9 mouse cellular contexts compared by ENCODE assay signal in genomic region chrX:140280016-140280415, GRCm38 (mm10).
DNase-seq lines count a peak whose midpoint lies in the region; ATAC-seq lines count a peak whose summit lies in the region.
"Had no signal": no experiment of that assay in that cellular context is flagged by ENCODE, and none has a peak within 500 bp of the region (broad histone marks: within the 10 kb centered on the region; RNA-seq: fewer than 3 reads in every experiment).

No protein-coding gene starts in this region.

- H3K4me2 ChIP-seq in heart, embryonic 14.5 days (ENCODE audit: low read length) = peak overlapping the region; percentile 52
- peak overlapping the region; percentile 66 for H3K4me2 ChIP-seq in midbrain, embryonic 12.5 days (replicated peaks)
- H3K4me2 ChIP-seq in midbrain, embryonic 11.5 days = no peak overlapping the region; the same call in 1 of the 2 replicates
- peak overlapping the region; percentile 56 for H3K4me2 ChIP-seq in hindbrain, embryonic 15.5 days
- peak overlapping the region; percentile 13; the same call in 1 of the 2 replicates for H3K4me2 ChIP-seq in stomach, embryonic 15.5 days

- no peak for ATAC-seq in heart, embryonic 14.5 days (ENCODE audit: insufficient number of reproducible peaks, insufficient read depth, low FRiP score, low read depth)
- ATAC-seq in midbrain, embryonic 12.5 days (ENCODE audit: low FRiP score, low read depth) = no peak
- no peak for ATAC-seq in midbrain, embryonic 11.5 days (ENCODE audit: low FRiP score)
- peak; percentile 6; the same call in 1 of the 2 replicates for ATAC-seq in hindbrain, embryonic 15.5 days (ENCODE audit: low FRiP score, low read depth)
- no peak for ATAC-seq in stomach, embryonic 15.5 days (ENCODE audit: insufficient read depth, low FRiP score, low read depth)

- no peaks in the 10 kb centered on the region for H3K36me3 ChIP-seq in heart, embryonic 14.5 days (ENCODE audit: control insufficient read depth, insufficient read depth, low read length)
- no peaks in the 10 kb centered on the region for H3K36me3 ChIP-seq in midbrain, embryonic 12.5 days
- no peaks in the 10 kb centered on the region for H3K36me3 ChIP-seq in midbrain, embryonic 11.5 days (ENCODE audit: control insufficient read depth, insufficient read depth, low read length)
- H3K36me3 ChIP-seq in hindbrain, embryonic 15.5 days = no peaks in the 10 kb centered on the region
- no peaks in the 10 kb centered on the region for H3K36me3 ChIP-seq in stomach, embryonic 15.5 days

- H3K27ac ChIP-seq in heart, embryonic 14.5 days (replicated peaks in 1 of 2; ENCODE audit: control insufficient read depth in 1 of 2, insufficient read depth in 1 of 2, low read depth in 2 of 2, low read length in 2 of 2) = no peak overlapping the region
- H3K27ac ChIP-seq in midbrain, embryonic 12.5 days (replicated peaks) = no peak overlapping the region
- no peak overlapping the region for H3K27ac ChIP-seq in midbrain, embryonic 11.5 days (ENCODE audit: low read depth, low read length)
- H3K27ac ChIP-seq in hindbrain, embryonic 15.5 days (replicated peaks) = no peak overlapping the region
- no peak overlapping the region for H3K27ac ChIP-seq in stomach, embryonic 15.5 days

- H3K4me3 ChIP-seq in heart, embryonic 14.5 days (ENCODE audit: control insufficient read depth in 1 of 2, insufficient read depth in 1 of 2, low read depth in 1 of 2, low read length in 2 of 2) = no peak overlapping the region
- H3K4me3 ChIP-seq in midbrain, embryonic 12.5 days = no peak overlapping the region
- H3K4me3 ChIP-seq in midbrain, embryonic 11.5 days (ENCODE audit: low read depth, low read length) = no peak overlapping the region
- peak overlapping the region; percentile 23 for H3K4me3 ChIP-seq in hindbrain, embryonic 15.5 days
- H3K4me3 ChIP-seq in stomach, embryonic 15.5 days (replicated peaks) = 0 out of 2 replicates have a peak overlapping the region, but pooled peaks have one; percentile 5

- peaks cover 0 to 2% of the 10 kb centered on the region in 2 experiments; a peak in 1 of 4 replicates for H3K4me1 ChIP-seq in heart, embryonic 14.5 days (ENCODE audit: control insufficient read depth in 2 of 2, insufficient read depth in 2 of 2, low read length in 2 of 2)
- H3K4me1 ChIP-seq in midbrain, embryonic 12.5 days = no peaks in the 10 kb centered on the region
- H3K4me1 ChIP-seq in midbrain, embryonic 11.5 days (ENCODE audit: control insufficient read depth, insufficient read depth, low read length) = no peaks in the 10 kb centered on the region
- peaks cover 5% of the 10 kb centered on the region; the same call in 1 of the 2 replicates for H3K4me1 ChIP-seq in hindbrain, embryonic 15.5 days (replicated peaks)
- no peaks in the 10 kb centered on the region for H3K4me1 ChIP-seq in stomach, embryonic 15.5 days

- no peaks in the 10 kb centered on the region for H3K9me3 ChIP-seq in heart, embryonic 14.5 days (ENCODE audit: control insufficient read depth, low read length)
- H3K9me3 ChIP-seq in midbrain, embryonic 12.5 days = no peaks in the 10 kb centered on the region
- H3K9me3 ChIP-seq in midbrain, embryonic 11.5 days (ENCODE audit: control insufficient read depth, low read length) = no peaks in the 10 kb centered on the region
- H3K9me3 ChIP-seq in hindbrain, embryonic 15.5 days = no peaks in the 10 kb centered on the region
- H3K9me3 ChIP-seq in stomach, embryonic 15.5 days = no peaks in the 10 kb centered on the region

- WGBS in heart, embryonic 14.5 days = 10% methylated on average over 12 of the region's 12 CpGs
- WGBS in midbrain, embryonic 12.5 days = 22% methylated on average over 12 of the region's 12 CpGs
- 12% methylated on average over 12 of the region's 12 CpGs for WGBS in midbrain, embryonic 11.5 days
- 17% methylated on average over 12 of the region's 12 CpGs for WGBS in hindbrain, embryonic 15.5 days
- WGBS in stomach, embryonic 15.5 days = 17% methylated on average over 12 of the region's 12 CpGs

- no peak for DNase-seq in heart, adult 11 months
- DNase-seq in midbrain, embryonic 11.5 days (ENCODE audit: low spot score, missing footprints) = no peak
- DNase-seq in urinary bladder, postnatal 36 days (ENCODE audit: low spot score in 2 of 2) = no peak
- no peak for DNase-seq in MN1 (ENCODE audit: low spot score)
- DNase-seq: lung, adult 2 months had no signal

- H3K9ac ChIP-seq in heart, embryonic 14.5 days (ENCODE audit: low read length) = no peak overlapping the region
- no peak overlapping the region for H3K9ac ChIP-seq in midbrain, embryonic 12.5 days (replicated peaks)
- no peak overlapping the region for H3K9ac ChIP-seq in midbrain, embryonic 11.5 days (ENCODE audit: low read length)
- H3K9ac ChIP-seq in hindbrain, embryonic 15.5 days = 0 out of 2 replicates have a peak overlapping the region, but pooled peaks have one; percentile 22
- H3K9ac ChIP-seq in stomach, embryonic 15.5 days = no peak overlapping the region

- peaks cover 54% of the 10 kb centered on the region for H3K27me3 ChIP-seq in heart, embryonic 14.5 days (ENCODE audit: control insufficient read depth, insufficient read depth, low read length)
- H3K27me3 ChIP-seq in midbrain, embryonic 12.5 days = peaks cover 72% of the 10 kb centered on the region
- peaks cover 46% of the 10 kb centered on the region for H3K27me3 ChIP-seq in midbrain, embryonic 11.5 days (ENCODE audit: control insufficient read depth, insufficient read depth, low read length)
- H3K27me3 ChIP-seq in hindbrain, embryonic 15.5 days = peaks cover 24% of the 10 kb centered on the region
- peaks cover 51% of the 10 kb centered on the region for H3K27me3 ChIP-seq in stomach, embryonic 15.5 days (replicated peaks)

Comparison
In these comparisons a context has a peak if more than half of its experiments do, and no peak if none do; other contexts are left out.
1. H3K4me3 ChIP-seq: peak in hindbrain, embryonic 15.5 days (single experiment) and stomach, embryonic 15.5 days (single experiment); none in heart, embryonic 14.5 days (0 of 2), midbrain, embryonic 12.5 days (single experiment) and midbrain, embryonic 11.5 days (single experiment).